Mouse (Mus musculus): Measurements from ENCODE around the gene Haao. TPM values are rescaled to one million over a fixed set of nuclear protein-coding genes. Genes with fewer than 3 reads are reported as not detected.

Haao gene
- polyA plus RNA-seq, 1 experiment from 2014 or later: 0.99 TPM

- Histone ChIP-seq H3K4me3 (no peak overlapping the region), H3K27ac (no peak overlapping the region), H3K4me1 (peaks cover 10% of the 10 kb centered on the region; the same call in 1 of the 2 replicates), H3K27me3 (ENCODE audit: low read depth, poor library complexity, severe bottlenecking) (no peaks in the 10 kb centered on the region), H3K9me3 (replicated peaks) (no peaks in the 10 kb centered on the region), H3K36me3 (no peaks in the 10 kb centered on the region)
- DNase-seq (ENCODE audit: low spot score): no peak
- WGBS: 77% methylated on average over 8 of the region's 8 CpGs
Measured at GRCm38 (mm10) chr17:83819503-83819902, 28.3 kb downstream of the Haao start.

GRCm38 (mm10) chr17:83816996-83817395 is 30.8 kb downstream of the Haao start:
- WGBS: 84% methylated on average over 7 of the region's 7 CpGs
- H3K9me3 ChIP-seq (replicated peaks): no peaks in the 10 kb centered on the region
- no peaks in the 10 kb centered on the region for H3K4me1 ChIP-seq
- no peaks in the 10 kb centered on the region for H3K27me3 ChIP-seq (ENCODE audit: low read depth, poor library complexity, severe bottlenecking)
- no peak overlapping the region for H3K4me3 ChIP-seq
- H3K36me3 ChIP-seq: peaks cover 3% of the 10 kb centered on the region; the same call in 1 of the 2 replicates
- no peak for DNase-seq (ENCODE audit: low spot score)
- no peak overlapping the region for H3K27ac ChIP-seq

GRCm38 (mm10) chr17:83813050-83813449 is 34.7 kb downstream of the Haao start:
- H3K4me3 ChIP-seq: no peak overlapping the region
- H3K36me3 ChIP-seq: peaks cover 10% of the 10 kb centered on the region; the same call in 1 of the 2 replicates
- H3K4me1 ChIP-seq: no peaks in the 10 kb centered on the region
- H3K27ac ChIP-seq: no peak overlapping the region
- H3K9me3 ChIP-seq (replicated peaks): no peaks in the 10 kb centered on the region
- no peaks in the 10 kb centered on the region for H3K27me3 ChIP-seq (ENCODE audit: low read depth, poor library complexity, severe bottlenecking)
- no peak for DNase-seq (ENCODE audit: low spot score)
- 92% methylated on average over 4 of the region's 4 CpGs for WGBS

- no peak for DNase-seq (ENCODE audit: low spot score)
Measured at GRCm38 (mm10) chr17:83812200-83812944, 35.4 kb downstream of the Haao start.

GRCm38 (mm10) chr17:83810285-83810684 is 37.5 kb downstream of the Haao start:
- no peak overlapping the region for H3K4me3 ChIP-seq
- peaks cover 5% of the 10 kb centered on the region; the same call in 1 of the 2 replicates for H3K4me1 ChIP-seq
- WGBS: 86% methylated on average over 5 of the region's 5 CpGs
- no peak overlapping the region for H3K27ac ChIP-seq
- DNase-seq (ENCODE audit: low spot score): no peak
- H3K27me3 ChIP-seq (ENCODE audit: low read depth, poor library complexity, severe bottlenecking): no peaks in the 10 kb centered on the region
- H3K9me3 ChIP-seq (replicated peaks): no peaks in the 10 kb centered on the region
- H3K36me3 ChIP-seq: peaks cover 22% of the 10 kb centered on the region; the same call in 1 of the 2 replicates

More at GRCm38 (mm10) chr17:83812200-83812944, 35.4 kb downstream of the Haao start:
- Histone ChIP-seq H3K4me1 (no peaks in the 10 kb centered on the region), H3K27ac (no peak overlapping the region), H3K9me3 (replicated peaks) (no peaks in the 10 kb centered on the region), H3K4me3 (no peak overlapping the region), H3K27me3 (ENCODE audit: low read depth, poor library complexity, severe bottlenecking) (no peaks in the 10 kb centered on the region), H3K36me3 (peaks cover 10% of the 10 kb centered on the region; the same call in 1 of the 2 replicates)
- 95% methylated on average over 17 of the region's 17 CpGs for WGBS

GRCm38 (mm10) chr17:83809197-83809829 is 38.5 kb downstream of the Haao start:
- H3K27me3 ChIP-seq (ENCODE audit: low read depth, poor library complexity, severe bottlenecking): no peaks in the 10 kb centered on the region
- no peak overlapping the region for H3K27ac ChIP-seq
- peaks cover 30% of the 10 kb centered on the region for H3K36me3 ChIP-seq
- DNase-seq (ENCODE audit: low spot score): no peak
- WGBS: 89% methylated on average over 17 of the region's 17 CpGs
- H3K9me3 ChIP-seq (replicated peaks): no peaks in the 10 kb centered on the region
- H3K4me1 ChIP-seq: peaks cover 5% of the 10 kb centered on the region; the same call in 1 of the 2 replicates
- no peak overlapping the region for H3K4me3 ChIP-seq

GRCm38 (mm10) chr17:83808476-83809098 is 39.2 kb downstream of the Haao start:
- no peaks in the 10 kb centered on the region for H3K27me3 ChIP-seq (ENCODE audit: low read depth, poor library complexity, severe bottlenecking)
- H3K36me3 ChIP-seq: peaks cover 34% of the 10 kb centered on the region
- H3K27ac ChIP-seq: no peak overlapping the region
- no peak for DNase-seq (ENCODE audit: low spot score)
- WGBS: 89% methylated on average over 12 of the region's 12 CpGs
- H3K4me1 ChIP-seq: peaks cover 5% of the 10 kb centered on the region; the same call in 1 of the 2 replicates
- no peaks in the 10 kb centered on the region for H3K9me3 ChIP-seq (replicated peaks)
- no peak overlapping the region for H3K4me3 ChIP-seq

- WGBS: 76% methylated on average over 11 of the region's 11 CpGs
- H3K4me3 ChIP-seq: no peak overlapping the region
- DNase-seq (ENCODE audit: low spot score): peak; percentile 67
- no peaks in the 10 kb centered on the region for H3K27me3 ChIP-seq (ENCODE audit: low read depth, poor library complexity, severe bottlenecking)
- H3K36me3 ChIP-seq: peaks cover 34% of the 10 kb centered on the region
- H3K9me3 ChIP-seq (replicated peaks): no peaks in the 10 kb centered on the region
- H3K27ac ChIP-seq: no peak overlapping the region
- H3K4me1 ChIP-seq: peaks cover 5% of the 10 kb centered on the region; the same call in 1 of the 2 replicates
Measured at GRCm38 (mm10) chr17:83807778-83808398, 39.9 kb downstream of the Haao start.

- Histone ChIP-seq H3K9me3 (replicated peaks) (no peaks in the 10 kb centered on the region), H3K27ac (no peak overlapping the region), H3K4me3 (no peak overlapping the region), H3K36me3 (peaks cover 33% of the 10 kb centered on the region), H3K27me3 (ENCODE audit: low read depth, poor library complexity, severe bottlenecking) (no peaks in the 10 kb centered on the region), H3K4me1 (peaks cover 5% of the 10 kb centered on the region; the same call in 1 of the 2 replicates)
- no peak for DNase-seq (ENCODE audit: low spot score)
- 71% methylated on average over 7 of the region's 7 CpGs for WGBS
Measured at GRCm38 (mm10) chr17:83807345-83807744, 40.4 kb downstream of the Haao start.

GRCm38 (mm10) chr17:83805078-83805477 is 42.7 kb downstream of the Haao start:
- no peak for DNase-seq (ENCODE audit: low spot score)
- no peak overlapping the region for H3K27ac ChIP-seq
- WGBS: 95% methylated on average over 9 of the region's 9 CpGs
- no peaks in the 10 kb centered on the region for H3K9me3 ChIP-seq (replicated peaks)
- H3K36me3 ChIP-seq: peaks cover 24% of the 10 kb centered on the region
- H3K4me1 ChIP-seq: peaks cover 5% of the 10 kb centered on the region; the same call in 1 of the 2 replicates
- H3K27me3 ChIP-seq (ENCODE audit: low read depth, poor library complexity, severe bottlenecking): no peaks in the 10 kb centered on the region
- no peak overlapping the region for H3K4me3 ChIP-seq

- Histone ChIP-seq H3K4me3 (no peak overlapping the region), H3K4me1 (peaks cover 5% of the 10 kb centered on the region; the same call in 1 of the 2 replicates), H3K36me3 (peaks cover 24% of the 10 kb centered on the region), H3K9me3 (replicated peaks) (no peaks in the 10 kb centered on the region), H3K27me3 (ENCODE audit: low read depth, poor library complexity, severe bottlenecking) (no peaks in the 10 kb centered on the region), H3K27ac (no peak overlapping the region)
- no peak for DNase-seq (ENCODE audit: low spot score)
- WGBS: 90% methylated on average over 9 of the region's 9 CpGs
Measured at GRCm38 (mm10) chr17:83803987-83804386, 43.8 kb downstream of the Haao start.

GRCm38 (mm10) chr17:83799506-83800050 is 48.2 kb downstream of the Haao start:
- Histone ChIP-seq H3K9me3 (replicated peaks) (no peaks in the 10 kb centered on the region), H3K36me3 (peaks cover 12% of the 10 kb centered on the region), H3K4me1 (no peaks in the 10 kb centered on the region), H3K27me3 (ENCODE audit: low read depth, poor library complexity, severe bottlenecking) (no peaks in the 10 kb centered on the region), H3K4me3 (no peak overlapping the region), H3K27ac (no peak overlapping the region)
- no peak for DNase-seq (ENCODE audit: low spot score)
- WGBS: 92% methylated on average over 11 of the region's 11 CpGs
